Comparison of ENCODE assay signal across 15 mouse cellular contexts in the genomic region with DNA sequence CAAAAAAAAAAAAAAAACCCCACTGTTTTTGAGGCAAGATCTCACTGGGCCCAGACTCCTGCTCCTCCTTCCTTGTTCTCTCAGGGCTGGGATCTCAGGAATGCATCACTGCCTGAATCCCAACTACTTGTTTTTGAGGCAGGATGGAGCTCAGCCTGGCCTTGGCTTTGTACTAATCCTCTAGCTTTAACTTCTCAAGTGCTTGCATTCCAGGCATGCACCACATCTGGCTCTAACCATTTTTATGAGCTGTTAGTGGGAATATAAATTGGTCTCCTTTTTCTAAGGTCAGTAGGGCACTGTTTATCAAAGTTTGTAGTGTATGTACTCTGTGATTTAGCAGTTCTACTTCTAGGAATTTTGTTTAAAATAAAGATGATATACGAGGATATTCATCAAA. TPM values are rescaled to one million over a fixed set of nuclear protein-coding genes. Genes with fewer than 3 reads are reported as not detected.
A peak's percentile ranks its signal among the peaks of the same experiment; 100 is the strongest.
DNase-seq lines count a peak whose midpoint lies in the region; ATAC-seq and TF ChIP-seq lines count a peak whose summit lies in the region.
"Had no signal": no experiment of that assay in that cellular context is flagged by ENCODE, and none has a peak within 500 bp of the region (broad histone marks: within the 10 kb centered on the region; RNA-seq: fewer than 3 reads in every experiment).

No protein-coding gene starts in this region.

- peaks cover 4% of the 10 kb centered on the region; the same call in 1 of the 2 replicates for H3K27me3 ChIP-seq in kidney, embryonic 15.5 days
- no peaks in the 10 kb centered on the region; the same call in 1 of the 2 replicates for H3K27me3 ChIP-seq in limb, embryonic 13.5 days

- TF ChIP-seq POLR2A in bone marrow macrophage, adult 2 months (IDR thresholded peaks at IDR 0.05; ENCODE audit: borderline replicate concordance, low read depth, low read length) = no peak

- peak; percentile 49 for ATAC-seq in kidney, embryonic 15.5 days (replicated peaks; ENCODE audit: low FRiP score)
- ATAC-seq in limb, embryonic 13.5 days (ENCODE audit: low FRiP score, low read depth) = peak; percentile 85; the same call in 1 of the 2 replicates
- ATAC-seq: intestine, embryonic 16.5 days; midbrain, embryonic 16.5 days had no signal

- no peak for TF ChIP-seq CTCF in bone marrow macrophage, adult 2 months (IDR thresholded peaks at IDR 0.05; ENCODE audit: low read depth, low read length)

- no peak overlapping the region for H3K4me2 ChIP-seq in kidney, embryonic 15.5 days
- H3K4me2 ChIP-seq in limb, embryonic 13.5 days (replicated peaks) = no peak overlapping the region

- H3K4me1 ChIP-seq in kidney, embryonic 15.5 days = peaks cover 32% of the 10 kb centered on the region
- H3K4me1 ChIP-seq in bone marrow macrophage, adult 2 months (ENCODE audit: control insufficient read depth, insufficient read depth, low read length) = peaks cover 31% of the 10 kb centered on the region
- peaks cover 30% of the 10 kb centered on the region for H3K4me1 ChIP-seq in limb, embryonic 13.5 days

- no peak for DNase-seq in kidney, adult 11 months
- DNase-seq in 3T3-L1 (ENCODE audit: low read depth, low spot score) = peak; percentile 43
- no peak for DNase-seq in layer of hippocampus, postnatal 25 days (ENCODE audit: extremely low spot score in 1 of 2, low spot score in 1 of 2)
- no peak for DNase-seq in cerebellum, postnatal 36 days
- DNase-seq: adrenal gland, adult 8-10 months; cerebellum, adult 8-10 months; layer of hippocampus, adult 9-11 months; right cerebral cortex, postnatal 14 days had no signal

- 47% methylated on average over 1 of the region's 1 CpGs for WGBS in kidney, embryonic 15.5 days
- 38% methylated on average over 1 of the region's 1 CpGs for WGBS in limb, embryonic 13.5 days

- H3K36me3 ChIP-seq in kidney, embryonic 15.5 days = no peaks in the 10 kb centered on the region
- no peaks in the 10 kb centered on the region for H3K36me3 ChIP-seq in limb, embryonic 13.5 days
- H3K36me3 ChIP-seq: hindbrain, embryonic 10.5 days had no signal

- 0 out of 2 replicates have a peak overlapping the region, but pooled peaks have one; percentile 22 for H3K27ac ChIP-seq in kidney, embryonic 15.5 days
- peak overlapping the region; percentile 37; the same call in 1 of the 2 replicates for H3K27ac ChIP-seq in bone marrow macrophage, adult 2 months (ENCODE audit: insufficient read depth, low read depth, low read length)
- no peak overlapping the region for H3K27ac ChIP-seq in limb, embryonic 13.5 days
- H3K27ac ChIP-seq: hindbrain, embryonic 10.5 days; liver, embryonic 14.5 days had no signal

- no peaks in the 10 kb centered on the region for H3K9me3 ChIP-seq in kidney, embryonic 15.5 days (replicated peaks)
- no peaks in the 10 kb centered on the region for H3K9me3 ChIP-seq in limb, embryonic 13.5 days
- H3K9me3 ChIP-seq: hindbrain, embryonic 10.5 days had no signal

- no peak overlapping the region for H3K9ac ChIP-seq in kidney, embryonic 15.5 days
- H3K9ac ChIP-seq in limb, embryonic 13.5 days = no peak overlapping the region
- H3K9ac ChIP-seq: liver, embryonic 14.5 days had no signal

- no peak overlapping the region for H3K4me3 ChIP-seq in kidney, embryonic 15.5 days (replicated peaks)
- no peak overlapping the region for H3K4me3 ChIP-seq in bone marrow macrophage, adult 2 months (ENCODE audit: insufficient read depth, low read length)
- H3K4me3 ChIP-seq in limb, embryonic 13.5 days = no peak overlapping the region
- H3K4me3 ChIP-seq: hindbrain, embryonic 10.5 days had no signal

RNA-seq across cellular contexts. Expression of a gene that starts 21.1 kb away (rescaled TPM):
- polyA plus RNA-seq in kidney, embryonic 15.5 days (2015; fragmentation: Nextera tagmentation; extraction: Ambion mirVana) = 28.2 and 29.3 TPM in 2 replicates
- polyA plus RNA-seq in bone marrow macrophage, adult 2 months (2012; ENCODE audit: insufficient read depth, insufficient read length, missing spikeins) = 15.6 and 20.3 TPM in 2 replicates
- polyA plus RNA-seq in limb, embryonic 13.5 days (2015; fragmentation: Nextera tagmentation; extraction: Ambion mirVana) = 30.4 and 36.7 TPM in 2 replicates
- total RNA-seq in layer of hippocampus, postnatal 25 days (2021) = 1 to 10 TPM; 6.2 to 7.2 TPM

RNA-seq across cellular contexts. Expression of a gene that starts 32.7 kb away (rescaled TPM):
- 459 and 491 TPM in 2 replicates for polyA plus RNA-seq in kidney, embryonic 15.5 days (2015; fragmentation: Nextera tagmentation; extraction: Ambion mirVana)
- polyA plus RNA-seq in bone marrow macrophage, adult 2 months (2012; ENCODE audit: insufficient read depth, insufficient read length, missing spikeins) = 291 and 396 TPM in 2 replicates
- 357 and 372 TPM in 2 replicates for polyA plus RNA-seq in limb, embryonic 13.5 days (2015; fragmentation: Nextera tagmentation; extraction: Ambion mirVana)
- 100 to 1,000 TPM; 315 to 325 TPM for total RNA-seq in layer of hippocampus, postnatal 25 days (2021)

RNA-seq across cellular contexts. Expression of a gene that starts 36.5 kb away (rescaled TPM):
- polyA plus RNA-seq in kidney, embryonic 15.5 days (2015; fragmentation: Nextera tagmentation; extraction: Ambion mirVana) = 69.7 and 69.9 TPM in 2 replicates
- polyA plus RNA-seq in bone marrow macrophage, adult 2 months (2012; ENCODE audit: insufficient read depth, insufficient read length, missing spikeins) = 43.8 and 44.7 TPM in 2 replicates
- 66.6 and 73.4 TPM in 2 replicates for polyA plus RNA-seq in limb, embryonic 13.5 days (2015; fragmentation: Nextera tagmentation; extraction: Ambion mirVana)
- 10 to 100 TPM; 14.2 to 17.3 TPM for total RNA-seq in layer of hippocampus, postnatal 25 days (2021)
